Mouse (Mus musculus) E14TG2a.4 (cell line): ENCODE measurements around the gene Stra6l.

ENCODE experiments used
- CTCF ChIP-seq: conservative IDR thresholded peaks from 2 replicates; pipeline ENCODE4 v1.5.1; 2014; ENCODE audit warnings: low read length
- NANOG ChIP-seq: IDR thresholded peaks from 2 replicates; pipeline ENCODE4 v1.6.1; 2014; ENCODE audit warnings: borderline replicate concordance, low read length, mixed read lengths

DNA sequence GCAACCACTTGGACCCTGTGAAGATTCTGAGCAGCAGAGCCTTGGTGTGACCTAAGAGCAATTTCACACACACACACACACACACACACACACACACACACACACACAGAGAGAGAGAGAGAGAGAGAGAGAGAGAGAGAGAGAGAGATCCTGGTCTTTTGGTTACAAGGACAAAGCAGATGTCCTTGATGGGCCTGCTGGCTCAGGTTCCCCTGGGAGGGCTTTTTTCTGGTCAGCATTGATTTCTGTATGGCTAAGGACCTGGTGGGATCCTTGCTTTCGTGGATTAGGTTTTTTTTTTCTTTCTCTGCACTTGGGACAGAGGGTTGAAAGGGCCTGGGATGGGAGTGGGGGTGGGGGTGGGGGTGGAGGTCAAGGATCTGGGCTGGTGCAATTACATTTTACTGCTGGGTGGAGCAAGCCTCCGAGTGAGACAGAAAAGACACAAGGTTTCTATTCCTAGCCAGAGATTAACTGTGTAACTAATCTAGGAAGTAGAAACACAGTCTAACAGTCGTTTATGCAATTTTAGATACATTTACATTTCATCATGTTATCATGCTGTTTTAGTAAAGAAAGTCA is 48.4 kb upstream of the Stra6l start:
- TF ChIP-seq CTCF (no peak), NANOG (no peak)
